Mouse (Mus musculus) heart, embryonic 15.5 days (tissue): ENCODE measurements around the gene Wdr25. TPM values are rescaled to one million over a fixed set of nuclear protein-coding genes. Genes with fewer than 3 reads are reported as not detected.

Experiments
- ATAC-seq: fragments of 200-750 bp; cut with Nextera tagmentation; replicated peaks from 2 replicates; pipeline ENCODE4 v1.8.0; 2017; ENCODE audit warnings: low read depth, moderate TSS enrichment; ENCODE audit not compliant: insufficient number of reproducible peaks, insufficient read depth, low FRiP score
- H3K27ac ChIP-seq: fragments of 300-500 bp; sonication (generic); 2 replicates; pipeline ENCODE4 v1.5.1; 2015; ENCODE audit warnings: mild to moderate bottlenecking, inconsistent platforms
- H3K27me3 ChIP-seq: fragments of 300-500 bp; sonication (generic); 2 replicates; pipeline ENCODE4 v1.6.1; 2015; ENCODE audit warnings: inconsistent platforms
- H3K36me3 ChIP-seq: fragments of 300-500 bp; sonication (generic); 2 replicates; pipeline ENCODE4 v1.6.1; 2015; ENCODE audit warnings: mild to moderate bottlenecking, inconsistent platforms
- H3K4me1 ChIP-seq: fragments of 300-500 bp; sonication (generic); replicated peaks from 2 replicates; pipeline ENCODE4 v1.6.1; 2015; ENCODE audit warnings: inconsistent platforms
- H3K4me2 ChIP-seq: fragments of 300-500 bp; sonication (generic); 2 replicates; pipeline ENCODE4 v1.6.1; 2015; ENCODE audit warnings: inconsistent platforms, mild to moderate bottlenecking, moderate library complexity
- H3K4me3 ChIP-seq: fragments of 300-500 bp; sonication (generic); 2 replicates; pipeline ENCODE4 v1.5.1; 2015; ENCODE audit warnings: mild to moderate bottlenecking, inconsistent platforms
- H3K9ac ChIP-seq: fragments of 300-500 bp; sonication (generic); 2 replicates; pipeline ENCODE4 v1.6.1; 2015; ENCODE audit warnings: mild to moderate bottlenecking, inconsistent platforms
- H3K9me3 ChIP-seq: fragments of 300-500 bp; sonication (generic); replicated peaks from 2 replicates; pipeline ENCODE4 v1.6.1; 2016; ENCODE audit warnings: inconsistent platforms
- WGBS: fragments of 180-500 bp; shearing (Covaris S2); methylation state at CpG from one replicate; pipeline ENCODE4 v1.1.7; 2015; ENCODE audit warnings: mixed read lengths; 5-methylcytosine and 5-hydroxymethylcytosine counted together
- polyA plus RNA-seq: library from polyadenylated mRNA; unstranded; fragments of >200 nt; fragmentation: Nextera tagmentation; extraction: Ambion mirVana; gene quantifications from 2 replicates; pipeline ENCODE4 v1.2.1, GENCODE M21; 2015

Wdr25 gene
- polyA plus RNA-seq, 1 experiment from 2014 or later: 3.8 TPM

DNA sequence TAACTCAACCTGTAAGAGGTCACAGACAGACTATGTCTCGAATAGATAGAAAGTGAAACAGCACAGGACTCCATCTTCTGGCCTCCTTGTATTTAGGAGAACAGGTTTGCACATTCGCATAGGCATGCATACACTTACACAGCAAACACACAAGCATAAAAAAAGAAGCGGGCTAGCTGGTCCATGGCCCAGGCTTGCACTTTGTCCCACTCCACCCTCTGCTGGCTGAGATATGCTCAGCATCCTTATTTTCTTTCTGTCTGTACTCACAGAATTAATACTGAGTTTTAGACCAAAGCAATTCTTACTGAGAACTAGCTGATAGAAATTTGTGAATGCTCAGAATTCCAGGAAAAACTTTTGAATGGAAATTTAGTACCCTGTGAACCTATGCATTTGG lies 2.6 kb downstream of the Wdr25 start:
- H3K4me2 ChIP-seq: no peak overlapping the region
- H3K4me1 ChIP-seq: peaks cover 14% of the 10 kb centered on the region
- no peak overlapping the region for H3K27ac ChIP-seq
- no peak overlapping the region for H3K9ac ChIP-seq
- H3K27me3 ChIP-seq: no peaks in the 10 kb centered on the region
- no peak overlapping the region for H3K4me3 ChIP-seq
- ATAC-seq: no peak
- no peaks in the 10 kb centered on the region for H3K9me3 ChIP-seq
- H3K36me3 ChIP-seq: no peaks in the 10 kb centered on the region
- 66% methylated on average over 3 of the region's 3 CpGs for WGBS

DNA sequence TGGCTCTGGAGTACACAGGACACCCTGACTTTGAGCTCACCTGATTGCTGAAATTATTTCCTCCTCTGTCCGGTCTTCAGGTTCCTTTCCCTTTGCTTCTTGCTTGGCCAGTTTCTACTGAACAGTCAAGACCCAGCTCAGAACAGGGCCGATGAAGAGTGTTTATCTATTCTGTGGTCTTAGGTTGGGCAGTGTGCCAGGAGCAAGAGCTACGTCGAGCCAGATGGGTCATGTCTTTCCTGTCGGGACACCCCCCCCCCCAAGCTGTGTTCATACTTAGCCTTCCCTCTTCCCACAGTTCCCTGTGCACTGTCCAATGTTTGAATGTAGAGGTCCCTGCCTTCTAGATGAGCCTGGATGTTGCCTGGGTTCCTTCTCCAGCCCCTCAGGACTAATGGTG lies 7.9 kb downstream of the Wdr25 start:
- Histone ChIP-seq H3K36me3 (no peaks in the 10 kb centered on the region), H3K27me3 (no peaks in the 10 kb centered on the region), H3K27ac (no peak overlapping the region), H3K4me3 (no peak overlapping the region), H3K9ac (no peak overlapping the region), H3K4me1 (no peaks in the 10 kb centered on the region; the same call in 1 of the 2 replicates), H3K4me2 (no peak overlapping the region), H3K9me3 (no peaks in the 10 kb centered on the region)
- ATAC-seq: no peak
- WGBS: 28% methylated on average over 5 of the region's 5 CpGs

GRCm38 (mm10) chr12:108902940-108903339 lies 9.5 kb downstream of the Wdr25 start:
- Histone ChIP-seq H3K27me3 (no peaks in the 10 kb centered on the region), H3K4me2 (no peak overlapping the region), H3K9ac (no peak overlapping the region), H3K36me3 (no peaks in the 10 kb centered on the region), H3K4me1 (no peaks in the 10 kb centered on the region; the same call in 1 of the 2 replicates), H3K9me3 (no peaks in the 10 kb centered on the region), H3K27ac (no peak overlapping the region), H3K4me3 (no peak overlapping the region)
- WGBS: 20% methylated on average over 8 of the region's 8 CpGs
- no peak for ATAC-seq

GRCm38 (mm10) chr12:108903600-108904275 lies 10.3 kb downstream of the Wdr25 start:
- Histone ChIP-seq H3K27ac (no peak overlapping the region), H3K36me3 (no peaks in the 10 kb centered on the region), H3K9ac (no peak overlapping the region), H3K4me1 (no peaks in the 10 kb centered on the region; the same call in 1 of the 2 replicates), H3K9me3 (no peaks in the 10 kb centered on the region), H3K27me3 (no peaks in the 10 kb centered on the region), H3K4me3 (no peak overlapping the region), H3K4me2 (no peak overlapping the region)
- 80% methylated on average over 8 of the region's 8 CpGs for WGBS
- no peak for ATAC-seq

GRCm38 (mm10) chr12:108904276-108904653 lies 10.8 kb downstream of the Wdr25 start:
- no peak overlapping the region for H3K9ac ChIP-seq
- no peak overlapping the region for H3K4me2 ChIP-seq
- WGBS: 74% methylated on average over 8 of the region's 8 CpGs
- no peaks in the 10 kb centered on the region for H3K27me3 ChIP-seq
- H3K36me3 ChIP-seq: no peaks in the 10 kb centered on the region
- H3K4me1 ChIP-seq: no peaks in the 10 kb centered on the region; the same call in 1 of the 2 replicates
- no peak overlapping the region for H3K4me3 ChIP-seq
- H3K27ac ChIP-seq: no peak overlapping the region
- no peaks in the 10 kb centered on the region for H3K9me3 ChIP-seq
- no peak for ATAC-seq

DNA sequence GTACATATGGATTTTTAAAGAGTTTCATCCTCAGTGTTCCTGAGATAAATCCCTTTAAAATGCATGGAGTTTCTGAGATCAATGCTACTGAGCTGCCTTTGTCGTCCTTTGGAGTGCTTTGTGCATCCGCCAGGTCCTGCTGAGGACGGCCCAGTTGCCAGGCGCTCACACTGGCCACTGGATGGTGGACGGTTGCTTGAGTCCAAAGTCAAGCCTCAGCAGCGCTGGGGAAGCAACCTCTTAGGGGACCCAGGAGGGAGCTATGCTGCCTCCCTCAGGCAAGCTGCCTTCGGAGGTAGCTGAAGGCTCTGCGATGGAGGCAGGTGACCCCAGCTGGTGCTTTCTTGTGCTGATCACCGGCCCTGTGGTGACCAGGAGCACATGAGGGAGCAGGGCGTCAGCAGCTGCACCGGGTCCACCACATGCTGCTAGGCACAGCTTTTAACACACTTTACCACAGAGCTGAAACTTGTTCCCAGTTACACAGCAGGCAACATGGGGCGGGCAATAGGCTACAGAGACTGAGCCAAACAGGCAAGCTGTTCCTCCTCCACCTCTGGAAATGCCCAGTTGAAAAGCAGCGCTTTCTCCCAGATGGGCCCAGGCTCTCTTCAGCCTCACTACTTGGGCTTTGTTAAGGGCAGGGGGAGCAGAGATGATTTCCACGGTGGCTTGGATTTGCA lies 12.3 kb downstream of the Wdr25 start:
- Histone ChIP-seq H3K9ac (no peak overlapping the region), H3K4me3 (no peak overlapping the region), H3K27ac (no peak overlapping the region), H3K9me3 (no peaks in the 10 kb centered on the region), H3K4me2 (no peak overlapping the region), H3K27me3 (no peaks in the 10 kb centered on the region), H3K36me3 (no peaks in the 10 kb centered on the region), H3K4me1 (no peaks in the 10 kb centered on the region; the same call in 1 of the 2 replicates)
- ATAC-seq: no peak
- 62% methylated on average over 14 of the region's 14 CpGs for WGBS

GRCm38 (mm10) chr12:108906398-108906797 lies 13.0 kb downstream of the Wdr25 start:
- no peak for ATAC-seq
- Histone ChIP-seq H3K36me3 (no peaks in the 10 kb centered on the region), H3K27ac (no peak overlapping the region), H3K4me3 (no peak overlapping the region), H3K9me3 (no peaks in the 10 kb centered on the region), H3K4me1 (no peaks in the 10 kb centered on the region; the same call in 1 of the 2 replicates), H3K9ac (no peak overlapping the region), H3K4me2 (no peak overlapping the region), H3K27me3 (no peaks in the 10 kb centered on the region)
- 78% methylated on average over 12 of the region's 12 CpGs for WGBS

GRCm38 (mm10) chr12:108909846-108910433 lies 16.5 kb downstream of the Wdr25 start:
- Histone ChIP-seq H3K4me2 (no peak overlapping the region), H3K9ac (no peak overlapping the region), H3K27ac (no peak overlapping the region), H3K9me3 (no peaks in the 10 kb centered on the region), H3K27me3 (no peaks in the 10 kb centered on the region), H3K4me1 (no peaks in the 10 kb centered on the region), H3K36me3 (no peaks in the 10 kb centered on the region), H3K4me3 (no peak overlapping the region)
- 76% methylated on average over 8 of the region's 8 CpGs for WGBS
- no peak for ATAC-seq

- Histone ChIP-seq H3K4me2 (no peak overlapping the region), H3K27ac (no peak overlapping the region), H3K36me3 (no peaks in the 10 kb centered on the region), H3K4me3 (no peak overlapping the region), H3K27me3 (no peaks in the 10 kb centered on the region), H3K9ac (no peak overlapping the region), H3K9me3 (no peaks in the 10 kb centered on the region), H3K4me1 (0 out of 2 replicates have a peak, but pooled peaks cover 2% of the 10 kb centered on the region)
- 91% methylated on average over 2 of the region's 2 CpGs for WGBS
- ATAC-seq: no peak
Measured at GRCm38 (mm10) chr12:108912442-108912841, 19.0 kb downstream of the Wdr25 start.

DNA sequence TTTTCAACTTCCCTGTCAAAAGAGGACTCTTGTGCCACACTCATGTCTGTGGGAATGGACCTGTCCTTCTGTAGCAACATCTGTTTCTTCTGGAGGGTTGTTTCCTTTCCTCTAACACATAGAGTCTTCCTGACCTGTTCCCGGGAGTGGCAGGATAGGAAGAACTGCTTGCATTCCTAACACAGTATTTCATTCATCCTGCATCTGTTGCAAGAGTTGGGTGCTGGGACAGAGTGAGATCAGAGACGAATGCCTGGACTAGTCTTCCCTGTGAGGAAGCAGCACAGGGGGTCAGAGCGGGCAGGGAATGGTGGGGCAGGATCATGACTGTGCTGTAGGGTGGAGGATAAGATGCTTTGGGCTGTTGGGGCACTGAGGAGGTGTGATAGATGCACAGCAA lies 20.8 kb downstream of the Wdr25 start:
- no peak overlapping the region for H3K4me2 ChIP-seq
- H3K9me3 ChIP-seq: no peaks in the 10 kb centered on the region
- no peak overlapping the region for H3K9ac ChIP-seq
- no peaks in the 10 kb centered on the region for H3K27me3 ChIP-seq
- H3K4me1 ChIP-seq: peaks cover 2% of the 10 kb centered on the region; the same call in 1 of the 2 replicates
- no peak overlapping the region for H3K27ac ChIP-seq
- ATAC-seq: no peak
- no peaks in the 10 kb centered on the region for H3K36me3 ChIP-seq
- 72% methylated on average over 3 of the region's 3 CpGs for WGBS
- no peak overlapping the region for H3K4me3 ChIP-seq

GRCm38 (mm10) chr12:108914709-108915340 lies 21.4 kb downstream of the Wdr25 start:
- Histone ChIP-seq H3K27ac (no peak overlapping the region), H3K36me3 (no peaks in the 10 kb centered on the region), H3K9ac (no peak overlapping the region), H3K27me3 (no peaks in the 10 kb centered on the region), H3K4me3 (no peak overlapping the region), H3K9me3 (no peaks in the 10 kb centered on the region), H3K4me1 (peaks cover 2% of the 10 kb centered on the region; the same call in 1 of the 2 replicates), H3K4me2 (no peak overlapping the region)
- ATAC-seq: no peak
- 68% methylated on average over 12 of the region's 12 CpGs for WGBS
